Mouse (Mus musculus): ENCODE measurements around the gene Gata5. TPM values are rescaled to one million over a fixed set of nuclear protein-coding genes. Genes with fewer than 3 reads are reported as not detected.

Gene Gata5
- polyA plus RNA-seq (2014; fragmentation: Nextera tagmentation; extraction: Ambion mirVana): 25.7 and 28.0 TPM in 2 replicates

- Histone ChIP-seq H3K27me3 (ENCODE audit: control insufficient read depth, insufficient read depth, low read length) (no peaks in the 10 kb centered on the region), H3K4me3 (ENCODE audit: low read depth, low read length) (peak within 1 kb of the TSS; percentile 92), H3K36me3 (ENCODE audit: control insufficient read depth, insufficient read depth, low read length) (0 out of 2 replicates have a peak, but pooled peaks cover under 1% of the 10 kb centered on the region), H3K9ac (ENCODE audit: low read depth, low read length) (peak within 1 kb of the TSS; percentile 99), H3K4me1 (ENCODE audit: control insufficient read depth, insufficient read depth, low read length) (peaks cover 72% of the 10 kb centered on the region), H3K4me2 (peak within 1 kb of the TSS; percentile 65), H3K9me3 (replicated peaks; ENCODE audit: control insufficient read depth, low read length) (no peaks in the 10 kb centered on the region), H3K27ac (ENCODE audit: low read depth, low read length) (peak within 1 kb of the TSS; percentile 97)
- peak; percentile 84 for ATAC-seq (replicated peaks; ENCODE audit: insufficient number of reproducible peaks, low FRiP score, low TSS enrichment)
- 0% methylated on average over 31 of the region's 33 CpGs for WGBS (ENCODE audit: insufficient replicate concordance)
Measured at GRCm38 (mm10) chr2:180334551-180334986, at the start of gene Gata5. Gene Gata5, minus strand, starts transcription at chr2:180334699.

- Histone ChIP-seq H3K36me3 (ENCODE audit: control insufficient read depth, insufficient read depth, low read length) (no peaks in the 10 kb centered on the region), H3K4me2 (no peak overlapping the region), H3K4me1 (ENCODE audit: control insufficient read depth, insufficient read depth, low read length) (no peaks in the 10 kb centered on the region), H3K9ac (ENCODE audit: low read depth, low read length) (no peak overlapping the region), H3K27ac (ENCODE audit: low read depth, low read length) (no peak overlapping the region), H3K4me3 (ENCODE audit: low read depth, low read length) (no peak overlapping the region), H3K27me3 (ENCODE audit: control insufficient read depth, insufficient read depth, low read length) (no peaks in the 10 kb centered on the region), H3K9me3 (replicated peaks; ENCODE audit: control insufficient read depth, low read length) (no peaks in the 10 kb centered on the region)
- WGBS (ENCODE audit: insufficient replicate concordance): 83% methylated on average over 5 of the region's 5 CpGs
- ATAC-seq (replicated peaks; ENCODE audit: insufficient number of reproducible peaks, low FRiP score, low TSS enrichment): no peak
Measured at GRCm38 (mm10) chr2:180376730-180377129, 42.2 kb upstream of the Gata5 start.

- Histone ChIP-seq H3K4me1 (ENCODE audit: control insufficient read depth, insufficient read depth, low read length) (peaks cover 2% of the 10 kb centered on the region; the same call in 1 of the 2 replicates), H3K27ac (ENCODE audit: low read depth, low read length) (no peak overlapping the region), H3K9me3 (replicated peaks; ENCODE audit: control insufficient read depth, low read length) (no peaks in the 10 kb centered on the region), H3K36me3 (ENCODE audit: control insufficient read depth, insufficient read depth, low read length) (no peaks in the 10 kb centered on the region), H3K4me2 (no peak overlapping the region), H3K9ac (ENCODE audit: low read depth, low read length) (no peak overlapping the region), H3K4me3 (ENCODE audit: low read depth, low read length) (no peak overlapping the region), H3K27me3 (ENCODE audit: control insufficient read depth, insufficient read depth, low read length) (no peaks in the 10 kb centered on the region)
- WGBS (ENCODE audit: insufficient replicate concordance): 79% methylated on average over 10 of the region's 10 CpGs
- no peak for ATAC-seq (replicated peaks; ENCODE audit: insufficient number of reproducible peaks, low FRiP score, low TSS enrichment)
Measured at GRCm38 (mm10) chr2:180373256-180373655, 38.8 kb upstream of the Gata5 start.

- H3K4me3 ChIP-seq (ENCODE audit: low read depth, low read length): no peak overlapping the region
- H3K36me3 ChIP-seq (ENCODE audit: control insufficient read depth, insufficient read depth, low read length): no peaks in the 10 kb centered on the region
- no peak overlapping the region for H3K4me2 ChIP-seq
- no peak overlapping the region for H3K27ac ChIP-seq (ENCODE audit: low read depth, low read length)
- H3K4me1 ChIP-seq (ENCODE audit: control insufficient read depth, insufficient read depth, low read length): peaks cover 14% of the 10 kb centered on the region
- no peak overlapping the region for H3K9ac ChIP-seq (ENCODE audit: low read depth, low read length)
- no peaks in the 10 kb centered on the region for H3K9me3 ChIP-seq (replicated peaks; ENCODE audit: control insufficient read depth, low read length)
- ATAC-seq (replicated peaks; ENCODE audit: insufficient number of reproducible peaks, low FRiP score, low TSS enrichment): no peak
- 73% methylated on average over 5 of the region's 5 CpGs for WGBS (ENCODE audit: insufficient replicate concordance)
- H3K27me3 ChIP-seq (ENCODE audit: control insufficient read depth, insufficient read depth, low read length): no peaks in the 10 kb centered on the region
Measured at GRCm38 (mm10) chr2:180368359-180368758, 33.9 kb upstream of the Gata5 start.

GRCm38 (mm10) chr2:180367350-180367749 lies 32.9 kb upstream of the Gata5 start:
- Histone ChIP-seq H3K4me3 (ENCODE audit: low read depth, low read length) (no peak overlapping the region), H3K27me3 (ENCODE audit: control insufficient read depth, insufficient read depth, low read length) (no peaks in the 10 kb centered on the region), H3K9me3 (replicated peaks; ENCODE audit: control insufficient read depth, low read length) (no peaks in the 10 kb centered on the region), H3K4me2 (no peak overlapping the region), H3K36me3 (ENCODE audit: control insufficient read depth, insufficient read depth, low read length) (no peaks in the 10 kb centered on the region), H3K9ac (ENCODE audit: low read depth, low read length) (no peak overlapping the region), H3K4me1 (ENCODE audit: control insufficient read depth, insufficient read depth, low read length) (peaks cover 24% of the 10 kb centered on the region), H3K27ac (ENCODE audit: low read depth, low read length) (no peak overlapping the region)
- no peak for ATAC-seq (replicated peaks; ENCODE audit: insufficient number of reproducible peaks, low FRiP score, low TSS enrichment)
- WGBS (ENCODE audit: insufficient replicate concordance): 82% methylated on average over 4 of the region's 4 CpGs

GRCm38 (mm10) chr2:180363434-180363720 lies 28.9 kb upstream of the Gata5 start:
- Histone ChIP-seq H3K4me1 (ENCODE audit: control insufficient read depth, insufficient read depth, low read length) (peaks cover 43% of the 10 kb centered on the region), H3K9ac (ENCODE audit: low read depth, low read length) (0 out of 2 replicates have a peak overlapping the region, but pooled peaks have one; percentile 1), H3K4me2 (peak overlapping the region; percentile 14; the same call in 1 of the 2 replicates), H3K4me3 (ENCODE audit: low read depth, low read length) (no peak overlapping the region), H3K9me3 (replicated peaks; ENCODE audit: control insufficient read depth, low read length) (no peaks in the 10 kb centered on the region), H3K27ac (ENCODE audit: low read depth, low read length) (peak overlapping the region; percentile 84), H3K27me3 (ENCODE audit: control insufficient read depth, insufficient read depth, low read length) (no peaks in the 10 kb centered on the region), H3K36me3 (ENCODE audit: control insufficient read depth, insufficient read depth, low read length) (no peaks in the 10 kb centered on the region)
- ATAC-seq (replicated peaks; ENCODE audit: insufficient number of reproducible peaks, low FRiP score, low TSS enrichment): no peak
- 50% methylated on average over 3 of the region's 3 CpGs for WGBS (ENCODE audit: insufficient replicate concordance)

GRCm38 (mm10) chr2:180362585-180363433 lies 28.3 kb upstream of the Gata5 start:
- Histone ChIP-seq H3K9ac (ENCODE audit: low read depth, low read length) (0 out of 2 replicates have a peak overlapping the region, but pooled peaks have one; percentile 1), H3K27me3 (ENCODE audit: control insufficient read depth, insufficient read depth, low read length) (no peaks in the 10 kb centered on the region), H3K9me3 (replicated peaks; ENCODE audit: control insufficient read depth, low read length) (no peaks in the 10 kb centered on the region), H3K27ac (ENCODE audit: low read depth, low read length) (peak overlapping the region; percentile 84), H3K4me3 (ENCODE audit: low read depth, low read length) (no peak overlapping the region), H3K4me1 (ENCODE audit: control insufficient read depth, insufficient read depth, low read length) (peaks cover 39% of the 10 kb centered on the region), H3K36me3 (ENCODE audit: control insufficient read depth, insufficient read depth, low read length) (no peaks in the 10 kb centered on the region), H3K4me2 (no peak overlapping the region)
- WGBS (ENCODE audit: insufficient replicate concordance): 32% methylated on average over 7 of the region's 7 CpGs
- peak; percentile 33 for ATAC-seq (replicated peaks; ENCODE audit: insufficient number of reproducible peaks, low FRiP score, low TSS enrichment)

- Histone ChIP-seq H3K27ac (ENCODE audit: low read depth, low read length) (no peak overlapping the region), H3K36me3 (ENCODE audit: control insufficient read depth, insufficient read depth, low read length) (no peaks in the 10 kb centered on the region), H3K9ac (ENCODE audit: low read depth, low read length) (0 out of 2 replicates have a peak overlapping the region, but pooled peaks have one; percentile 10), H3K4me3 (ENCODE audit: low read depth, low read length) (no peak overlapping the region), H3K9me3 (replicated peaks; ENCODE audit: control insufficient read depth, low read length) (no peaks in the 10 kb centered on the region), H3K4me2 (no peak overlapping the region), H3K4me1 (ENCODE audit: control insufficient read depth, insufficient read depth, low read length) (peaks cover 54% of the 10 kb centered on the region), H3K27me3 (ENCODE audit: control insufficient read depth, insufficient read depth, low read length) (no peaks in the 10 kb centered on the region)
- ATAC-seq (replicated peaks; ENCODE audit: insufficient number of reproducible peaks, low FRiP score, low TSS enrichment): no peak
- WGBS (ENCODE audit: insufficient replicate concordance): 8% methylated on average over 4 of the region's 4 CpGs
Measured at GRCm38 (mm10) chr2:180359062-180359461, 24.6 kb upstream of the Gata5 start.

Measured in heart, embryonic 11.5 days (tissue).